Mouse (Mus musculus): ENCODE results near the gene Pnpo.

Gene Pnpo

GRCm38 (mm10) chr11:96943746-96944304 is at the start of gene Pnpo:
Pnpo (minus strand) TSS chr11:96943986.
- in situ Hi-C loops (cut with MboI; ENCODE audit: unreplicated experiment in 2 of 2): no loop called here

- in situ Hi-C loops (cut with MboI; ENCODE audit: unreplicated experiment in 2 of 2): no loop called here
These were observed 49.0 kb upstream of the Pnpo start for GRCm38 (mm10) chr11:96992722-96993311.

DNA sequence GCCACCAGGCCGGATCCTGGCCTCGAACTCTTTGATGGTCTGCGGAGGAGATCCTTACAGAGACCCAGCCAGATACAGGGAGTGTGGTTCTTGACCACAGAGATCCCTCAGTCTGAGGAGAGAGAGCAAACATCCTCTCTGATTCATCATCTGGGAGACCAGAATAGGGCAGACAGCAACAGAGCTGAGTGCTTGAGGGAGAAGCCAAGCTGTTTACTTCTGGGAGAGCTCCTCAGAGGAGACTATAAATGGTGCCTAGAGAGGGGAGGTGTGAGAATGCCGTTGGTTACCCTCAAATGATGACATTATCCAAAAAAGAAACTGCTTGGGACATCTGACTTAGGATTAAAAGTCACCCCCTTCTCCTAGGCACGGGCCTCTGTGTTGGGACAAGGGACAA is 47.7 kb upstream of the Pnpo start:
- in situ Hi-C loops (cut with MboI; ENCODE audit: unreplicated experiment in 2 of 2): no loop called here

DNA sequence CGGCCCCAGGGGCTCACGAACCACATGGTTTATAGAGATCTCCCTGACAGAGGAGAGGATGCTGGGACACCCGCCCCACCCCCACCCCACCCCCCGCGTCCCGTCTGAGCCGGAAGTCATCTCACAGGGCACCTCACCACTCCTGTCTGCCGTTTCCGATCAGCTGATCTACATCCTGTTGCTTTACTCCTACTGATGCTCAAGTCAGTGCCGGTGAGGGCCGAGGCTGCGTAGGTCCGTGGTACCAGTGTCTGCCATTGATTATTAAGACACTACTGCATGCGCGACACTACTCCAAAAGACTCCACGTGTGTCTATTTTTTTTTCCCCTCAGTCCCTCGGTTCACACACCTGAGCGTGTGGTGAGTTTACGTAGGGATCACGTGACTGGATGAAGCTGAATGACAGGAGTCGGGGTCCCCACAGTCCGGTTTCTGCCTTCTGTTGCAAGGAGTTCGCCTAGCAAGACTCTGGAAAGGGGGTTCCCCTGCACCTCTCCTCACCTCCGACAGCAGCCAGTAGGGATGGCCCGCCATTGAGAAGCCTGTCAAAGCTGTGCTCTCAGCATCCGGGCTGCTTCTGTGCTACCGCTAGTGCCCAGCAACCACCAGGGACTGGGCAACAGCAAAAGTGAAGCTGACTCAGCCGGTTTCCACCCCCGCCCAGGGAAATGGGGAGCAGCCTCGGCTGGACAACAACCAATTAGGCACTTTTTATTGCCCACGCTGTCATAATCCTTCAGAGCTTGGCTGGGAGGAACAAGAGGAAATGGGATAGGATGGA is 44.3 kb upstream of the Pnpo start:
- in situ Hi-C loops (cut with MboI; ENCODE audit: unreplicated experiment in 2 of 2): loop anchor here in 1 of 2 experiments (5.0 kb wide), 1 partner anchor 34 kb away; no protein-coding TSS in a partner anchor

- in situ Hi-C loops (cut with MboI; ENCODE audit: unreplicated experiment in 2 of 2): loop anchor here in 1 of 2 experiments (5.0 kb wide), 1 partner anchor 36 kb away; no protein-coding TSS in a partner anchor
These were observed 42.7 kb upstream of the Pnpo start for GRCm38 (mm10) chr11:96986463-96986862.

GRCm38 (mm10) chr11:96984903-96985302 is 41.1 kb upstream of the Pnpo start:
- in situ Hi-C loops (cut with MboI; ENCODE audit: unreplicated experiment in 2 of 2): loop anchor here (5.0 kb wide), 1 partner anchor 37 kb away; no protein-coding TSS in a partner anchor

DNA sequence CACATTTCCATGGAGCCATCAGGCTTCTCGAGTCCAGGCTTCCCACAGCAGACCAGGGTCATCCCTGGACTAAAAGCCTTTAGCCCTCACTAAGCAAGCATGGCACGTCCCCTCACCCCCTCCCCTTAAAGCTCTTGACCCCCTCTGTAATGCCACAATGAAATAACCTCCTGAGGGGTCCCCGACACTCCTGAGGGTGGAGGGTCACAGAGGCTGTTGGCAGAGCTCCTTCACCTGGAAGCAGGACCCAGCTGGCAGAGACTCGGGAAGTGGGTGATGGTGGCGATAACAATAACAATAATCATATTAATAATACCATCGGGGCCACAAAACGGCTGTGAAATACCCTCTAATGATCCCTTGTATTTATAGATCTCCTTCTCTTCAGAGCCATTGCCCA is 39.1 kb upstream of the Pnpo start, which contains the start of gene Sp2:
Gene Sp2, minus strand, starts transcription at position 101 of the 400 bp plus-strand sequence.
- in situ Hi-C loops (cut with MboI; ENCODE audit: unreplicated experiment in 2 of 2): loop anchor here in 1 of 2 experiments (5.0 kb wide), 1 partner anchor 39 kb away; no protein-coding TSS in a partner anchor

- in situ Hi-C loops (cut with MboI; ENCODE audit: unreplicated experiment in 2 of 2): loop anchor here in 1 of 2 experiments (5.0 kb wide), 1 partner anchor 40 kb away; no protein-coding TSS in a partner anchor
These were observed 38.6 kb upstream of the Pnpo start for GRCm38 (mm10) chr11:96982355-96982754.

GRCm38 (mm10) chr11:96981461-96981860 is 37.7 kb upstream of the Pnpo start:
- in situ Hi-C loops (cut with MboI; ENCODE audit: unreplicated experiment in 2 of 2): loop anchor here in 1 of 2 experiments (5.0 kb wide), 1 partner anchor 41 kb away; no protein-coding TSS in a partner anchor

GRCm38 (mm10) chr11:96980021-96980420 is 36.2 kb upstream of the Pnpo start:
- in situ Hi-C loops (cut with MboI; ENCODE audit: unreplicated experiment in 2 of 2): loop anchor here in 1 of 2 experiments (5.0 kb wide), 1 partner anchor 42 kb away; no protein-coding TSS in a partner anchor

DNA sequence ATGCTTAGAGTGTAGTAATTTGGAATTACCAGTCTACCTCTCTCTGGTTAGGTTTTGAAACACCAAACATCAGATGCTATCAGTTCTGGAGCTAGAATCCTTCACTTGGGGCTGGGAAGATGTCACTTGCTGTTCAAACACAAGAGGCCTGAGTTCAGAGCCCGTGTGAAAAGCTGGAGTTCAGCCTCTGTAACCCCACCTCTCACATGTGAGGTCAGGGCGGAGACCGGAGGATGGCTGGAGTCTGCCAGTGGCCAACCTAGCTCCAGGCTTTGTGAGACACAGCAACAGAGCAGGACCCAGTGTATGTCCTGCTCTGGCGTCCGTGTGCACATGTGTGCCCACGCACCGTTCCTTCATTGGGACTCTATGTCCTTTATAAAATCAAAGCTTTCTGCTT is 35.5 kb upstream of the Pnpo start:
- in situ Hi-C loops (cut with MboI; ENCODE audit: unreplicated experiment in 2 of 2): no loop called here

- in situ Hi-C loops (cut with MboI; ENCODE audit: unreplicated experiment in 2 of 2): no loop called here
These were observed 34.8 kb upstream of the Pnpo start for GRCm38 (mm10) chr11:96978401-96979246.

GRCm38 (mm10) chr11:96977606-96978400 is 34.0 kb upstream of the Pnpo start:
- in situ Hi-C loops (cut with MboI; ENCODE audit: unreplicated experiment in 2 of 2): no loop called here

- in situ Hi-C loops (cut with MboI; ENCODE audit: unreplicated experiment in 2 of 2): no loop called here
These were observed 33.3 kb upstream of the Pnpo start for GRCm38 (mm10) chr11:96976911-96977591.

DNA sequence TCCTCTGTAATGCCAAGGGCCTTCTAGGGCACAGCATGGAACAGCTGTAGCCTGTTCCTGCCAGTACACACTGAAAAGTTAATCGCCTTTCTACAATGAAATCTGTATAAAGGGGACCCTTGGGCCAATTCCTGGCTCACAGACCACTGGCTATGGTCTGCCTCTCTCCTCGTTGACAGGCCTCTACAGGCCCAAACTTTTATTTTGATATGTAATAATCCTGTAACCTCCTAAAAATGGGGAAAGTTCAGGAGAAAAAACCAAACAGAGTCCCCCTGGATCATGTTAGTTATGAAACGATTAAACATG is 32.5 kb upstream of the Pnpo start:
- in situ Hi-C loops (cut with MboI; ENCODE audit: unreplicated experiment in 2 of 2): no loop called here

GRCm38 (mm10) chr11:96975511-96976378 is 32.0 kb upstream of the Pnpo start:
- in situ Hi-C loops (cut with MboI; ENCODE audit: unreplicated experiment in 2 of 2): no loop called here

- in situ Hi-C loops (cut with MboI; ENCODE audit: unreplicated experiment in 2 of 2): no loop called here
These were observed 31.0 kb upstream of the Pnpo start for GRCm38 (mm10) chr11:96974813-96975212.

DNA sequence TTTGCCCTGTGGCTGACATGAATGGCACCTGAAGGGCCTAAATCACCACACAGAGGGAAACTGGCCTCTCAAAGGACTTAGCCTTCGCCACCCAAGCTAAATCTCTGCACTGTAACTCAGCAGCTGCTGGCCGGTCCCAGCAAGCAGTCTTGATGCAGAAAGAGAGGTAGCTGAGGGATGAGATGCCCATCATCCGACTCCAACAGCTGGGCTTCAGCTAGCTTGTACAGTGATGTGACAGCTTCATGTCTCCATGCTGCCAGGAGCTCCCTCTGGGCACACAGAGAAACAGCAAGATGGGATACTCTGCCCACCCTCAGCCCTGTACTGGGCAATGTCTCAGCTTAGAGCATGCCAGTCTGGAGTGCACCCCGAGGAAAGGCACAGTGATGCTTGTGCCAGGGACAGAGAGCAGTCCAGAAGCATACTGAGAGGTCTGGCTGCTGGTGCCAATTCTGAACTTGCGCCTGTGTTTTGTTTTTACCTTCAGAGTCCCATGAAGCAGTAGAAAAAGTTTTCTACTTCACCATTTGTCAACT is 29.7 kb upstream of the Pnpo start:
- in situ Hi-C loops (cut with MboI; ENCODE audit: unreplicated experiment in 2 of 2): no loop called here
